Mouse (Mus musculus) heart, embryonic 15.5 days (tissue): ENCODE measurements around the gene 4921536K21Rik. TPM values are rescaled to one million over a fixed set of nuclear protein-coding genes. Genes with fewer than 3 reads are reported as not detected.
A peak's percentile ranks its signal among the peaks of the same experiment; 100 is the strongest.
"Not testable (repeated sequence)": the region's sequence is repeated elsewhere in the genome, so short reads cannot be mapped to it uniquely, and the experiment has no call there.

Source experiments
- ATAC-seq: fragments of 200-750 bp; cut with Nextera tagmentation; replicated peaks from 2 replicates; pipeline ENCODE4 v1.8.0; 2017; ENCODE audit warnings: low read depth, moderate TSS enrichment; ENCODE audit not compliant: insufficient number of reproducible peaks, insufficient read depth, low FRiP score
- H3K27ac ChIP-seq: fragments of 300-500 bp; sonication (generic); 2 replicates; pipeline ENCODE4 v1.5.1; 2015; ENCODE audit warnings: mild to moderate bottlenecking, inconsistent platforms
- H3K27me3 ChIP-seq: fragments of 300-500 bp; sonication (generic); 2 replicates; pipeline ENCODE4 v1.6.1; 2015; ENCODE audit warnings: inconsistent platforms
- H3K36me3 ChIP-seq: fragments of 300-500 bp; sonication (generic); 2 replicates; pipeline ENCODE4 v1.6.1; 2015; ENCODE audit warnings: mild to moderate bottlenecking, inconsistent platforms
- H3K4me1 ChIP-seq: fragments of 300-500 bp; sonication (generic); replicated peaks from 2 replicates; pipeline ENCODE4 v1.6.1; 2015; ENCODE audit warnings: inconsistent platforms
- H3K4me2 ChIP-seq: fragments of 300-500 bp; sonication (generic); 2 replicates; pipeline ENCODE4 v1.6.1; 2015; ENCODE audit warnings: inconsistent platforms, mild to moderate bottlenecking, moderate library complexity
- H3K4me3 ChIP-seq: fragments of 300-500 bp; sonication (generic); 2 replicates; pipeline ENCODE4 v1.5.1; 2015; ENCODE audit warnings: mild to moderate bottlenecking, inconsistent platforms
- H3K9ac ChIP-seq: fragments of 300-500 bp; sonication (generic); 2 replicates; pipeline ENCODE4 v1.6.1; 2015; ENCODE audit warnings: mild to moderate bottlenecking, inconsistent platforms
- H3K9me3 ChIP-seq: fragments of 300-500 bp; sonication (generic); replicated peaks from 2 replicates; pipeline ENCODE4 v1.6.1; 2016; ENCODE audit warnings: inconsistent platforms
- WGBS: fragments of 180-500 bp; shearing (Covaris S2); methylation state at CpG from one replicate; pipeline ENCODE4 v1.1.7; 2015; ENCODE audit warnings: mixed read lengths; 5-methylcytosine and 5-hydroxymethylcytosine counted together
- polyA plus RNA-seq: library from polyadenylated mRNA; unstranded; fragments of >200 nt; fragmentation: Nextera tagmentation; extraction: Ambion mirVana; gene quantifications from 2 replicates; pipeline ENCODE4 v1.2.1, GENCODE M21; 2015

Gene 4921536K21Rik
- polyA plus RNA-seq, 1 experiment from 2014 or later, result 0.21 TPM

- H3K27me3 ChIP-seq, result no peaks in the 10 kb centered on the region
- H3K27ac ChIP-seq, result no peak overlapping the region
- no peak overlapping the region for H3K4me3 ChIP-seq
- no peaks in the 10 kb centered on the region for H3K9me3 ChIP-seq
- H3K4me2 ChIP-seq, result no peak overlapping the region
- H3K9ac ChIP-seq, result no peak overlapping the region
- no peak for ATAC-seq
- H3K36me3 ChIP-seq, result peaks cover 38% of the 10 kb centered on the region
- H3K4me1 ChIP-seq, result 0 out of 2 replicates have a peak, but pooled peaks cover 2% of the 10 kb centered on the region
- 95% methylated on average over 6 of the region's 6 CpGs for WGBS
These were observed 27.8 kb upstream of the 4921536K21Rik start for GRCm38 (mm10) chr11:3922731-3923130.

DNA sequence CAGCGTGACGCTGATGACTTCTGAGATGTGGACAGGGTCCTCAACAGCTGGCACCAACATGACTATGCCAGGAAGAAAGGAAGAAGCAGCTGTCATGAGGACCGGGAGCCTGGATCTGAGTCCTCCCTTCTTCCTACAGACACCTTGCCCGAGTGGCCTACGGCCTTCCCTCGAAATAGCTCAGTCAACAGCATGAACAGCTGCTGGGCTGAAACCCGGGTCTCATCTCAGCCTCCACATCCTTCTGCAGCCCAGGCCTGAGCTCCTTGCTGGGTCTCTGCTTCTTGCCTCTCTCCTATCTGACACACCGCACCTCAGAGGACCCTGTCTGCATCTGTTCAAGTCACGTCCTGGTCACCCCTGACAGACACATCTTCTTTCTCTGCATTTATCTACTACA, 27.2 kb upstream of the 4921536K21Rik start:
- peaks cover 38% of the 10 kb centered on the region for H3K36me3 ChIP-seq
- no peak overlapping the region for H3K9ac ChIP-seq

GRCm38 (mm10) chr11:3921281-3921850, 26.5 kb upstream of the 4921536K21Rik start:
- peaks cover 32% of the 10 kb centered on the region for H3K36me3 ChIP-seq
- H3K4me2 ChIP-seq, result no peak overlapping the region
- no peak overlapping the region for H3K4me3 ChIP-seq
- no peaks in the 10 kb centered on the region for H3K9me3 ChIP-seq
- no peak overlapping the region for H3K27ac ChIP-seq
- 0 out of 2 replicates have a peak, but pooled peaks cover 2% of the 10 kb centered on the region for H3K4me1 ChIP-seq
- H3K27me3 ChIP-seq, result no peaks in the 10 kb centered on the region
- 20% methylated on average over 8 of the region's 8 CpGs for WGBS
- no peak overlapping the region for H3K9ac ChIP-seq
- 0 out of 2 replicates have a peak, but pooled peaks have one; percentile 37 for ATAC-seq

More for the DNA sequence above, 27.2 kb upstream of the 4921536K21Rik start:
- H3K4me1 ChIP-seq, result 0 out of 2 replicates have a peak, but pooled peaks cover 2% of the 10 kb centered on the region
- H3K9me3 ChIP-seq, result no peaks in the 10 kb centered on the region
- H3K4me3 ChIP-seq, result no peak overlapping the region
- H3K27me3 ChIP-seq, result no peaks in the 10 kb centered on the region
- WGBS, result 92% methylated on average over 9 of the region's 9 CpGs
- H3K27ac ChIP-seq, result no peak overlapping the region
- ATAC-seq, result no peak
- H3K4me2 ChIP-seq, result no peak overlapping the region

DNA sequence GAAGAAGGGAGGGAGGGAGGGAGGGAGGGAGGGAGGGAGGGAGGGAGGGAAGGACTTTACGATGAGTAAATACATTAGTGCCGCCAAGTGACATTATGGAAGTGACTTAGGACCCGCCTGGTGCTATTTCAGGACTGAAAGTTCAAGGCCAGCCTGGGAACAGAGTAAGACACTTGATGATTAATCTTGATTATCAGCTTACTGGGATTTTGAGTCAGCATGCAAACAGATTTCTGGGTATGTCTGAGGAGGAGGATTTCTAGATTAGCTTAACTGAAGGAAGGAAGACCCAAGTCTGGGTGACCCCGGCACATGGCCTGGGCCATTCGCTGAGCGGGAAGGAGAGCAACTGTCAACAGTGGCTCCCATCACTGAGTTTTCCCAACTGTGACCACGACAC, 25.6 kb upstream of the 4921536K21Rik start:
- peaks cover 32% of the 10 kb centered on the region for H3K36me3 ChIP-seq
- H3K4me2 ChIP-seq, result no peak overlapping the region
- H3K4me1 ChIP-seq, result peaks cover 7% of the 10 kb centered on the region
- H3K9me3 ChIP-seq, result no peaks in the 10 kb centered on the region
- no peak overlapping the region for H3K27ac ChIP-seq
- no peak overlapping the region for H3K4me3 ChIP-seq
- no peak overlapping the region for H3K9ac ChIP-seq
- WGBS, result 83% methylated on average over 7 of the region's 7 CpGs
- ATAC-seq, result no peak
- no peaks in the 10 kb centered on the region for H3K27me3 ChIP-seq

DNA sequence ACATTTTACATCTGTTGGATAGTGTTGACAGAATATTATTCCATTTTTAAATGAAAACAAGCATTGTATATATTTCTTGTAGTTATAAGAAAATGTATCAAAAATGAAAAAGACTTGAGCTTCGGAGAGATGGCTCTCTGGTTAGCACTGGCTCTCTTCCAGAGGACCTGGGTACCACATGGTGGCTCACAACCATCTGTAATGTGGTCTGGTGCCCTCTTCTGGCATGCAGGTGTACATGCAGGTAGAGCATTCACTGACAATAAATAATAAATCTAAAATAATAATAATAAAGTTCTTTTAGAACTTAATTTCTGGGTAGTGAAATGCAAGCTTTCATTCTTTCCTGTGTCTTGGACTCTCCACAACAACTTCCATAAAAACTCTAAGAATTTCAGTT, 23.8 kb upstream of the 4921536K21Rik start:
- Histone ChIP-seq H3K4me2 (no peak overlapping the region), H3K4me1 (peaks cover 12% of the 10 kb centered on the region), H3K9me3 (no peaks in the 10 kb centered on the region), H3K27me3 (no peaks in the 10 kb centered on the region), H3K4me3 (no peak overlapping the region), H3K36me3 (peaks cover 18% of the 10 kb centered on the region), H3K9ac (no peak overlapping the region), H3K27ac (no peak overlapping the region)
- 57% methylated on average over 1 of the region's 1 CpGs for WGBS
- ATAC-seq, result no peak

GRCm38 (mm10) chr11:3914109-3914840, 19.4 kb upstream of the 4921536K21Rik start, which contains the start of gene Slc35e4:
TSS of gene Slc35e4 (minus strand) at chr11:3914664.
- Histone ChIP-seq H3K4me2 (peak within 1 kb of the TSS; percentile 91), H3K9me3 (no peaks in the 10 kb centered on the region), H3K9ac (peak within 1 kb of the TSS; percentile 57), H3K36me3 (0 out of 2 replicates have a peak, but pooled peaks cover 3% of the 10 kb centered on the region), H3K4me1 (peaks cover 42% of the 10 kb centered on the region), H3K27ac (peak within 1 kb of the TSS; percentile 50), H3K4me3 (peak within 1 kb of the TSS; percentile 57), H3K27me3 (no peaks in the 10 kb centered on the region)
- peak; percentile 61 for ATAC-seq
- WGBS, result under 1% methylated on average over 28 of the region's 28 CpGs

DNA sequence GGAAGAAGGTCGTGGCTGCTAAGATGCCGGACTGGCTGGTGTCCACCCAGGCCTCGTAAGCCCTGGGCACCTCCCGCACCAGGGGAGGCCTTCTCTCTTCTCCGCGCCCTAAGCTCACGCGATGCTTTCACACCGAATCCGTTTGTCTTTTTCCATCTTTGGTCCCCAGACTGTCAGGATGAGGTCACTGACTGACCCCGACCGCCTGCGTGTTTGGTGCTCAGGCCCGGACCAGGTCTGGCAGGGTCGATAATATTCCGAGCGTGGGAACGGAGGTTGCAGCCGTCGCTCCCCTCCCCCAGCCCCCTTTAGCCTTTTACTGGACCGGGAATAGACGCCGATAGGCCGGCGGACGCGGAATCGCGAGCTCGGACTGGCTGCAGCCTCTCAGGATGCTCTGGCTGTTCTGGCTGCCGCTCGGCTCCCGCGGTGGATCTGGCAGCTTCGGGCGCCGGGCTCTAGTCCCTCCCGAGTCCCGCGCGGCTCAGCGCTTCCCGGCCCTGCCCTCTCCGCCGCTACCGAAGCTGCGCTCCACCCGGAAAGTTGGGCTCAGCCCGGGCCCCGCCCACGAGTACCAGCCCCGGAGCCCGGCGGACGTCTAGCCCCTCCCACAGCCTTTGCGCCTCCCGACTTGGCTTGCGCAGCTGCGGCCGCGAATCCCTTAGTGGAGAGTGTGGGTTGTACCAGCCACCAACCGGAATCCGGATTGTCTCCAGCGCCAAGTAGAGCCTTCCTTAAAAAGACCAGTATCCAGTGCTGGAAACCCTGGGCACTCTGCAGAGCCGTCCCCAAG, 18.6 kb upstream of the 4921536K21Rik start:
- Histone ChIP-seq H3K27ac (peak overlapping the region; percentile 50), H3K27me3 (no peaks in the 10 kb centered on the region), H3K9ac (peak overlapping the region; percentile 57), H3K4me1 (peaks cover 42% of the 10 kb centered on the region), H3K36me3 (0 out of 2 replicates have a peak, but pooled peaks cover 3% of the 10 kb centered on the region), H3K4me3 (peak overlapping the region; percentile 57), H3K9me3 (no peaks in the 10 kb centered on the region), H3K4me2 (peak overlapping the region; percentile 91)
- ATAC-seq, result peak; percentile 82
- WGBS, result under 1% methylated on average over 65 of the region's 65 CpGs

- H3K27ac ChIP-seq, result 0 out of 2 replicates have a peak overlapping the region, but pooled peaks have one; percentile 50
- peak overlapping the region; percentile 57 for H3K9ac ChIP-seq
- H3K9me3 ChIP-seq, result no peaks in the 10 kb centered on the region
- peaks cover 42% of the 10 kb centered on the region for H3K4me1 ChIP-seq
- peak; percentile 1 for ATAC-seq
- H3K27me3 ChIP-seq, result no peaks in the 10 kb centered on the region
- peak overlapping the region; percentile 91 for H3K4me2 ChIP-seq
- whole genome bisulfite sequencing, result 3% methylated on average over 16 of the region's 16 CpGs
- H3K36me3 ChIP-seq, result 0 out of 2 replicates have a peak, but pooled peaks cover 3% of the 10 kb centered on the region
- H3K4me3 ChIP-seq, result peak overlapping the region; percentile 57
These were observed 18.0 kb upstream of the 4921536K21Rik start for GRCm38 (mm10) chr11:3912875-3913271.

GRCm38 (mm10) chr11:3912100-3912874, 17.4 kb upstream of the 4921536K21Rik start:
- H3K4me3 ChIP-seq, result peak overlapping the region; percentile 57
- WGBS, result 23% methylated on average over 19 of the region's 19 CpGs
- no peaks in the 10 kb centered on the region for H3K27me3 ChIP-seq
- peak; percentile 1; the same call in 1 of the 2 replicates for ATAC-seq
- H3K27ac ChIP-seq, result peak overlapping the region; percentile 43
- H3K36me3 ChIP-seq, result peaks cover 2% of the 10 kb centered on the region; the same call in 1 of the 2 replicates
- no peaks in the 10 kb centered on the region for H3K9me3 ChIP-seq
- H3K4me1 ChIP-seq, result peaks cover 42% of the 10 kb centered on the region
- peak overlapping the region; percentile 57 for H3K9ac ChIP-seq
- H3K4me2 ChIP-seq, result peak overlapping the region; percentile 91

DNA sequence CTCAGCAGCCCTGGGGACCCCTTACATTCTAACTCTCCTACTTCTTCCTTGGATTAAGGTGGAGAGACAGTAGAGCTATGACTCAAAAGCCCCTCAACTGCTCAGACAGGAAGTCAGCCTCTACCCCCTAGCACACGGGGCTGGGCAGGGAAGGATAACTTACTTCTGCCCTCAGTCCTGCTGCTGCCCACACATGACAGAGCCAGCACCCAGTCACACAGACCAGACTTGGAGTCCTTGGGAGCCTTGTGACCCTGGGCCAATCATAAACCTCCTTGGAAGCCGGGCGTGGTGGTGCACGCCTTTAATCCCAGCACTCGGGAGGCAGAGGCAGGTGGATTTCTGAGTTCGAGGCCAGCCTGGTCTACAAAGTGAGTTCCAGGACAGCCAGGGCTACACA, 16.5 kb upstream of the 4921536K21Rik start:
- H3K9ac ChIP-seq, result 0 out of 2 replicates have a peak overlapping the region, but pooled peaks have one; percentile 2
- WGBS, result 82% methylated on average over 6 of the region's 6 CpGs
- not testable (repeated sequence) for H3K36me3 ChIP-seq, H3K9me3 ChIP-seq, ATAC-seq, H3K4me3 ChIP-seq, H3K27me3 ChIP-seq
- peaks cover 42% of the 10 kb centered on the region for H3K4me1 ChIP-seq
- H3K4me2 ChIP-seq, result peak overlapping the region; percentile 91
- peak overlapping the region; percentile 56 for H3K27ac ChIP-seq
